Mouse (Mus musculus) urinary bladder, postnatal 4 days (tissue): ENCODE results near the gene Per2.
A peak's percentile ranks its signal among the peaks of the same experiment; 100 is the strongest.

Experiments
- DNase-seq, 2 experiments: peaks; one replicate each; pipeline ENCODE4 v3.0.0; 2021 to 2022; ENCODE audit warnings: low spot score in 2 of 2

Per2 gene

GRCm38 (mm10) chr1:91435606-91436130 is 23.5 kb downstream of the Per2 start:
- DNase-seq, result no peak

- DNase-seq, result no peak
Observed at GRCm38 (mm10) chr1:91434905-91435304, 24.2 kb downstream of the Per2 start.

- DNase-seq, result no peak
Observed at GRCm38 (mm10) chr1:91430761-91431160, 28.4 kb downstream of the Per2 start.

GRCm38 (mm10) chr1:91429212-91429611 is 29.9 kb downstream of the Per2 start:
- DNase-seq, result no peak

- DNase-seq, result peak; percentile 67 to 88
Observed at GRCm38 (mm10) chr1:91428614-91429013, 30.5 kb downstream of the Per2 start.

- DNase-seq, result no peak
Observed at GRCm38 (mm10) chr1:91426397-91426796, 32.7 kb downstream of the Per2 start.

- no peak for DNase-seq
Observed at GRCm38 (mm10) chr1:91420601-91421065, 38.5 kb downstream of the Per2 start.

GRCm38 (mm10) chr1:91419862-91420600 is 39.1 kb downstream of the Per2 start:
- no peak for DNase-seq

- no peak for DNase-seq
Observed at GRCm38 (mm10) chr1:91417991-91418390, 41.1 kb downstream of the Per2 start.

GRCm38 (mm10) chr1:91415311-91415710 is 43.8 kb downstream of the Per2 start:
- no peak for DNase-seq

GRCm38 (mm10) chr1:91414903-91415302 is 44.2 kb downstream of the Per2 start:
- DNase-seq, result no peak

- peak; percentile 83 to 84 for DNase-seq
Observed at GRCm38 (mm10) chr1:91413898-91414594, 45.1 kb downstream of the Per2 start, which contains the start of gene Hes6. Hes6 (minus strand) TSS chr1:91414038.

- no peak for DNase-seq
Observed at GRCm38 (mm10) chr1:91413536-91413897, 45.6 kb downstream of the Per2 start.

GRCm38 (mm10) chr1:91413030-91413506 is 46.1 kb downstream of the Per2 start:
- DNase-seq, result peak; percentile 92

- peak in 1 of 2 experiments; percentile 36 for DNase-seq
Observed at GRCm38 (mm10) chr1:91412286-91413029, 46.7 kb downstream of the Per2 start.

GRCm38 (mm10) chr1:91411631-91412285 is 47.4 kb downstream of the Per2 start:
- DNase-seq, result no peak

GRCm38 (mm10) chr1:91407819-91408218 is 51.3 kb downstream of the Per2 start:
- DNase-seq, result no peak

GRCm38 (mm10) chr1:91405406-91406169 is 53.5 kb downstream of the Per2 start:
- no peak for DNase-seq

GRCm38 (mm10) chr1:91404976-91405375 is 54.1 kb downstream of the Per2 start:
- no peak for DNase-seq

- DNase-seq, result peak; percentile 72 to 76
Observed at GRCm38 (mm10) chr1:91398260-91399062, 60.7 kb downstream of the Per2 start, which contains the start of gene Ilkap. Ilkap (minus strand) TSS chr1:91398815.
